Mouse (Mus musculus) erythroblast, embryonic 14.5 days (primary cell): Measurements from ENCODE around the gene Gm47985.
"Not testable (repeated sequence)": the region's sequence is repeated elsewhere in the genome, so short reads cannot be mapped to it uniquely, and the experiment has no call there.

Experiments used
- GATA1 ChIP-seq: IDR thresholded peaks from 2 replicates; pipeline ENCODE4 v1.6.1; 2012; ENCODE audit warnings: low read length, inconsistent platforms, mixed read lengths
- TAL1 ChIP-seq: IDR thresholded peaks from 3 replicates; pipeline ENCODE4 v1.6.1; 2012; ENCODE audit warnings: low read length, inconsistent platforms, mixed read lengths

GRCm38 (mm10) chr1:151196690-151197089, 14.4 kb downstream of the Gm47985 start:
- not testable (repeated sequence) for TF ChIP-seq TAL1, GATA1
